Mouse (Mus musculus) left cerebral cortex, adult 8-10 months (tissue): ENCODE results near the gene Amh. TPM values are rescaled to one million over a fixed set of nuclear protein-coding genes. Genes with fewer than 3 reads are reported as not detected.

Experiments
- DNase-seq, 2 experiments: peaks; one replicate each; pipeline ENCODE4 v3.0.0; 2022; ENCODE audit warnings: low spot score in 2 of 2
- total RNA-seq, 4 experiments: library from RNA; stranded (reverse); gene quantifications; 2 replicates each; pipeline ENCODE4 v1.2.4; 2022

The Amh gene
- total RNA-seq, 4 experiments from 2014 or later: 1.1 to 2.2 (median 1.7) TPM

DNA sequence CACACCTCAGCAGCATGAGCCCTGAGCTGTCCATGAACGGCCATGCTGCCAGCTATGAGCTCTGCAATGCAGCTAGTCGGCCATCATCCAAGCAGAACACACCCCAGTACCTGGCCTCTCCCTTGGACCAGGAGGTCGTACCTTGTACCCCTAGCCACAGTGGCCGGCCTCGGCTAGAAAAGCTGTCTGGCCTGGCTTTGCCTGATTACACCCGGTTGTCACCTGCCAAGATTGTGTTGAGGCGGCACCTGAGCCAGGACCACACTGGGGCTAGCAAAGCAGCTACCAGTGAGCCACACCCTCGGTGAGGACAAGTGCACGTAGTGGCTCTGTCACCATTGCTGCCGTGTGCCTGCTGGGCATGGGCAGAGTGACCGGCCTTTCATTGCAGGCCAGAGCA is 19.1 kb upstream of the Amh start:
- no peak for DNase-seq

DNA sequence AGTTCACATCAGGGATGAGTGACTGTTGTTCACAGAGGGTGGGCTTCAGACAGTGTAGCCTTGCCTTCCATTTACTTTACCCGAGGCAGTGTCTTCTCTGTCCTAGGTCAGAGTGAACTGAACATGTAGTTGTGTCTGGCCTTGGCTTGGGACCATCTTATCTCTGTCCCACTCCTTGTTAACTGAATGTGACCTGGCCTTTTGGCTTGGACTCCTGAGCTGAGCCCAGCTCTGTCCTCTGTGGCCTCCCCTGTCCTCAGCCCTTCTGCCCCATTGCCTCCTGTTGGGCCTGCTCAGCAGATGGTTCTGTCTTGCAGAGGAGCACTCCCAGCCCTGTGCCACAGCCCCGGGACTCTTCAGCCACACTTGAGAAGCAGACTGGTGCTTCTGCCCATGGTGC is 17.5 kb upstream of the Amh start:
- DNase-seq: no peak

DNA sequence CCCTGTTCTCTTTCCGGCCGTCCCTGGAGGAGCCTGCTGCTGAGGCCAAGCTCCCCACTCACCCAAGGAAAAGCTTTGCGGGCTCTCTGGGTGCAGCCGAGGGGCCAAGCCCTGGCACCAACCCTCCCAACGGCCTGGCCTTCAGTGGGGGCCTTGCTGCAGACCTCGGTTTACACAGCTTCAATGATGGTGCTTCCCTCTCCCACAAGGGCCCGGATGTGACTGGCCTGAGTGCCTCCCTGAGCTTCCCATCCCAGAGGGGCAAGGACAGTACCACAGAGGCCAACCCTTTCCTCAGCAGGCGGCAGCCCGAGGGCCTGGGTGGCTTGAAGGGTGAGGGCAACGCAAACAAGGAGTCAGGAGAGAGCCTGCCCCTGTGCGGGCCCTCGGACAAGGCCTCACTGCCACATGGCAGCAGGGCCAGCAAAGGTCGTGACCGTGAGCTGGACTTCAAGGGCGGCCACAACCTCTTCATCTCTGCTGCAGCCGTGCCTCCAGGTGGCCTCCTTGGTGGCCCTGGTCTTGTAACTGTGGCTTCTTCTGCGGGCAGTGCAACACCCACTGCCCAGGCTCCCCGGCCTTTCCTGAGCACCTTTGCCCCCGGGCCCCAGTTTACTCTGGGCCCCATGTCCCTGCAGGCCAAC is 14.2 kb upstream of the Amh start:
- no peak for DNase-seq

DNA sequence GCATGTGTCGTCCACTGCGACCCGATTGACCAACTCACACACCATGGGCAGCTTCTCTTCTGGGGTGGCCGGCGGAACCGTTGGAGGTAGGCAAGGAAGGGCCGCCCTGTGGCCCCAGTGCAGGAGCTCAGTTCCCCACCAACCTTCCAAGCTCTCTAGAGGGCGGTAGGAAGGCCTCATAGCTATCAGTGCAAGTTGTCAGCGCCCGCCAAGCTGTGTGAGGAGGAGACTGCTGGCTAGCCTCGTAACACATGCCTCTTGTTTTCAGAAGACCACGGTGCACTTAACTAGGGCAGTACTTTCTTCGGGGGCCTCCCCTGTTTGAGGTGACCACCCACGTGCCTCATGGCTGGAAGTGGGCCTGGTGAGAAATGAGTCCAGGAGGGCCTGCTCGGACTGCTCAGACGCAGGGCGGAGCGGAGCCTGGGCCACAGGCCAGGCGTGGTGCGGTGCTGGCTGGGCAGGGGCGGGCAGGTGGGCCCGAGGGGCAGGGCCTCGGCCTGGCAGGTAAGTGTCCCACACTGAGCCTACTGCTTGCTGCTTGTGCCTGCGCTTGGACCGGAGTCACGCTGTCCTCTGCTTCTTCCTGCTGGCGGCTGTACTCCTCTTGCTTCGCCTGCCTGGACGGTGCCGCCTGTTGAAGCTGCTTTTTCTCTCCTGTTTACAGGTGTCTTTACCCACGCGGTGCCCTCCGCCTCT is 13.4 kb upstream of the Amh start:
- DNase-seq: peak in 1 of 2 experiments; percentile 63

DNA sequence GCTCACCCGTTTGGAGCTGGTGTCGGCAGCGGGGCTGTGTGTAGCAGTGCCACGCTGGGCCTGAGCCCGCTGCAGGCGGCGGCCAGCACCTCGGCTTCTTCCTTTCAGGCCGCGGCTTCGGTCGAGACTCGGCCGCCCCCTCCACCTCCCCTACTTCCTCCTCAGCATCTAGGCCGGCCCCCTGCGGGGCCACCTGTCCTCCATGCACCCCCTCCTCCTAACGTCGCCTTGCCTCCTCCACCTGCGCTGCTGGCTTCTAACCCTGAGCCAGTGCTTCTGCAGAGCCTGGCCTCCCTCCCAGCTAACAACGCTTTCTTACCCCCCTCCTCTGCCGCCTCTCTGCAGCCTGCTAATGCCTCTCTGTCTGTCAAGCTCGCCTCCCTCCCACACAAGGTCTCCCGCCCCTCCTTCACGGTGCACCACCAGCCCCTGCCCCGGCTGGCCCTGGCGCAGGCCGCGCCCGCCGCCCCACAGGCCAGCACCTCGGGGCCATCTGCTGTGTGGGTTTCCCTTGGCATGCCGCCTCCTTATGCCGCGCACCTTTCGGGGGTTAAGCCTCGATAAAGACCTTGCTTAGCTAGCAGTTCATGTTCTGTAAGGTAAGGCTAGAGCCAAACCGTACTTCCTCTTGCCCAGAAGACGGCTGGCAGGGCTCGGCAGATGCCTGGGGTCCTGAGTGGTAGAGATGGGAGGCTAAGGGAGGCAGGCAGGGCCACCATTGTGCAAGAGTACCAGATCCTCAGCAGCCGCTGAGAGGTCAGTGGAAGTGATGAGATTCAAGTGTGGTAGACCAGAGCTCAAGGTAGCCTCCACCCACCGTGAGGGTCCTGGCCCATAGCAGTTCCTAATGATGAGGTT is 12.6 kb upstream of the Amh start:
- DNase-seq: no peak

DNA sequence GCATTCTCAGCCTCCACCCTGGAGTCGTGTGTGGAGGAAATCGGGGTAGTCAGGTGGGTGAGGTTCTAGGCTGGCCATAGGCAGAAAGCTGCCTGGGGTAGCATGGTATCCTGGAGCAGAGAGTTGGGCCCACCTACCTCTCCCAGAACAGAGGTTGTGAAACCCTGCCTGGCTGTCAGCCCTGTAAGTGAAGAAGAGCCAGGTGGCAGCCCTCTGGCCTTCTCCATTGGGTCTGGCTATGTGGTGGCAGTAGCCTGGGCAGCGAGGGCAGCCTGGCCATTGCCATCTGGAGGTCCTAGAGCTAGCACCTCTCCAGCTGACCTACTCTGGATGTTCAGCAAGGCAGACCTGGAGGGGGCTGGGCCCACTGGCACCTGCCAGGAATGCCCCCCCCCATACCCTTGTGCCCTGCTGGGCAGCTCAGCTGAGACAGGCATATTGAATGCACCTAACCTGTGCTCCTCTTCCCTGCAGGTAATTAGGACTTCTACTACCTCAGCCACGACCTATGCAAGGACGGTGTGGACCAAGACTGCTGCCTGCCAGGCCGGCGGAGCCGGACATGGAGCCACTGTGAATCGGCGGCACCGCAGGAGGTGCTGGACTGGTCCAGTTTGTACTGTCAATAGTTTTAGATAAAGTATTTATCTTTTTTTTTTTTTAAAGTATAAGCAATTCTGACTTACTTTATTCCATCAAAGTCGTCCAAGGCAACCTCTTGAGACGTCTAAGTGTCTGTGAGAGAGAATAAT is 11.8 kb upstream of the Amh start:
- DNase-seq: no peak

DNA sequence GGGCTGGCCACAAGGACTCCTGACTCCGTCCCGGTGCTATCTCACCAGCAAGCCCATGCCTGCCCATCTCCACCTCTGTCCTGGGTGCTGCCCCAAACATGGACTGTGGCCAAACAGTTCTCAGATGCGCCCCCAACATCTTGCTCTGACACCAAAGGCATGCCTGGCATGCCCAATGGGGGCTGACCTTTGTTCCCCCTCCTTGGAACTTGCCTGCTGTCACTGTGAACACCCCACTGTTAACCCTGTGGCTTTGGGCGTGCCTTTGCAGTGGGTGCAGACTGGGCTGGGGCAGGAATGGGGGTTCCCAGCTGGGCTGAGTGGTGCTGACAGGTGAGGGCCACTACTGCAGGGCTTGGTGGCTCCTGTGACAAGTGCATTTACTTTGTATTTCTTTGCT is 11.2 kb upstream of the Amh start:
- DNase-seq: no peak

DNA sequence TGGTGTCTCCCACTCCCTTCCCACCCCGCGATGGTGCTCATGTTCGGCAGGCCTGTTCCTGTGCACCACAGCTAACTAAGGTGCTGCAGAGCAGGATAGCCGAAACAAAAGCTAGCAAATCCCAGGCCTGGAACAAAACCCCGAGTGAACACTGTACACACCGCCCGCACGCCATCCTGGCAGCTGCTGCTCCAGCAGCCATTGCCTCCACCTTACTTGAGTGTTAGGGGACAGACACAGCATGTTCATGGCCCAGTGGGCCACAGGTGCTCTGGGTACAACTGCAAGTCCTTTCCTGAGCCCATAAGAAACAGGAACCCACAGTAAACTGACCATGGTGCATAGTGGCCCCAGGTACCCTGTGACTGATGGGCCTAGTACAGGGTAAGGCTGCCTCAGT is 10.3 kb upstream of the Amh start:
- DNase-seq: no peak

DNA sequence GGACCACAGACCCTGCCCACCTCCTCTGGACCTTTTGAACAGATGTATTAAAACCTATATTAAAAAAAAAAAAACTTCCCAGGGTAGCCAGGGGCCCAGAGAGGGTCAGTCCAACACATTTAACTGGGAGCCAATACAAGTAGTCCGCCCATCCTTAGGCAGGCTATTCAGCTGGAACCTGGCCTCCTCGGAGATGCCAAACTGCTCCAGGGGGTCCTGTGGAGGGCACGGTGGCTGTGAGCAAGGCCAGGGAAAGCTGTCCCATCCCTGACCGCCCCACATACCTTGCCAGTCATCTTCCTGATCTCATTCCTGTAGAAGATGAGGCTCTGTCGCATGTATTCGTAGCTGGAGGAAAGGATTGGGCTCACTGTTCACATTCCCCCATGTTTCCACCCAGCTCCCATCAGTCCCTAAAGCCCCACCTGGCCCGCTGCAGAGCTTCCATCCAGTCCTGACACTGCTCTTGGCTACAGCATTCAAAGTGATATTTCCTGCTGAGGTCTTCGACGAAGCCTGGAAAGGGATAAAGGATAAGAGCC is 8.7 kb upstream of the Amh start:
- no peak for DNase-seq

DNA sequence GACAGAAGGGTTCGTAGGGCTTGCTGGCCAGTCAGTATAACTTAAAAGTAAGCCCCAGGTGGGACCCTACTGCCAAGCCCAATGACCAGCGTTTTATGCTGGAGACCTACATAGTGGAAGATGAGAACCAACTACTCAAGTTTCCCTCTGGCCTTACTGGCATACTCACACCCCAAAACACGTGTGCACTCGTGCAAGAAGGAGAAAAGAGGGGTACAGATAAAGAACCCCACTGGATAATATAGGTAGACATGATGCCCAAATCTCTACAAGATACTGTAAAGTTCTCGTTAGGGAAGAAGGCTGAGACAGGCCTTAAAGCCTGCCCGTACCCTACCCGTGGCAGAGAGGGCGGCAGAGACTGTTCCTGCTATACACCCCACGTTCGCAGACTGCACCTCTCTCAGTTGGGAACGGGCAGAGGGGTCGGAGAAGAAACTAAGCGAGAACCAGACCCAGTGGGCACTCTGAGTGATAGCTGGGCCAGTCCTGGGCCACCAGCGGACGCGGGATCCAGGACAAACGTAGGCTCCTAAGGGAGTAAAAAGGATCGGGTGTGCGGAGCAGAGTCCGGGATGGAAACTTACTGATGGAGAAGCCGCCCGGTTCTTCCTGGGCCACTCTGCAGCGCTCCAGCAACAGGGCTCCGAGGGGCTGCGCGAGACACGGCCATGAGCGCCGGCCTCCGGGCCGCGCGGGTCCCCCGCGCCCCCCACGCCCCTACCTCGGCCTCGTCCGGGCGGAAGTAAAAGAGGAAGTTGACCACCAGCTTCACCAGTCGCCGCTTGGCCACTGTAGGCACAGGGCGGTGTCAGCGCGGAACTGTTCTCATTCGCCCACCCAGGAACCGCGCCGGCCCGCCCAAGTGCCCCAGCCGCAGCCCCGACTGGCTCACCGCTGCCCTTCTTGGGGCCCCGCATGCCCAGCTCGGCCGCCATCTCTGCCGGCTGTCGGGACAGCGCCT is 7.6 kb upstream of the Amh start:
- no peak for DNase-seq

DNA sequence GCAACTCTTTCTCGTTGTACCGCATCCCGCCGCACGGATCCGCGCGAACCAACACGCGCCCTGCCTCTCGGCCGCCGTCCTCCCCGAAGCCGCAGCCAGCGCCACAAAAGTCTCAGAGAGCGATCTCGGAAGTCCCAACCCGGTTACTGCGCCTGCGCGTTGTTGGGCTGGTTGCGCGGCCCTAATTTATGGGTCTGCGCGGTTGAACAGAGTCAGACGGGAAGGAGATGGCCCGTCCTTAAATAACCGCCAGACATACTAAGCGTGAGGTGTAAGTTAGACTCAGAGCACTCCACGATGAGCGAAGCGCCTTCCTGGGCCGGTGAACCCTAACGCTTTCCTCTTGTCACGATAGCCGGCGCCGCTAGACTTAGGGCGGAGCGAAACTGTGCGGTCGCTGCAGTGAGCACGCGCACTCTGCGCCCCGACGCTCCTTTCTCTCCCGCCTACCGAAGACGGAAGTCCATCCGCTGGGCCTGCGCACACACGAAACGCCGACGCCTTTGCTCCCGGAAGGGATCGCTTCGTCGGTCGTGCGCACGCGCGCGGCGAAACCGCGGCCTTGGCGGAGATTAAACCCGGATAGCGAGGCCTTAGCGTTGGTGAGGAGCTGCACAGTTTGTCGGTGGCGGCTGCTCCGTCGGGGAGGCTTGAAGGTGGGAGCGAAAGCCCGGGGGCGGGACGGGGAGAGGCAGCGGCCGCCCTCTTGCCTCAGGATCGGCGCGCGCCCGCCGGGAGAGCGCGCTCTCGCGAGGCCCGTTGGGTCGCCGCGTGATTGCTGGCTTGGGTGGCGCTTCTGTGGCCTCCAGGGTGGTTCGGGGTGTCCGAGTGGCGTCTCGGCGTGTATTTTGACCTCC is 6.7 kb upstream of the Amh start, which contains the start of the genes Sf3a2 and Plekhj1:
TSS of gene Sf3a2 (plus strand) at position 49 of the 857 bp plus-strand sequence.
TSS of gene Plekhj1 (minus strand) at position 477 of the 857 bp plus-strand sequence.
- peak; percentile 94 to 97 for DNase-seq

DNA sequence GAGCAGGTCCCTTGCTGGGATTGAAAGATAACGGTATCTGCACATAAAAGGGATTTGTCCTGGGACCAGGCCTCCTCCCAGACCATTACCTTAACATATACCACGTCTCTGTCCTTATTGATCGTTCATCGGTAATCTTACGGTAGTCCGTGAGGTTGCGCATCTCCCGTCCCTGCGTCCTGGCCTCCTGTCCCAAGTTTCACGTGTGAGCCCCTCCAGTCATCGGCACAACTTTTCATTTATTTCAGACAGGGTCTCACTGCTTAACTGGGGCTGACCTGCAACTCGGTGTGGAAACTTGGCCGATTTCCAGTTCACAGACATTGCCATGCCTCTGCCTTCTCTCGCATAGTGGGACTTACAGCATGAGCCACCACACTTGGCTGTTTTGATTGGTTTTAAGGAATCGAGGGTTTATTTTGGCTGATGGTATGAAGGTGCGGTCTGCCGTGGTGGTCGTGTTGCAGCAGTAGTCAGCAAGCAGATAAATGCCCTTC is 5.9 kb upstream of the Amh start:
- DNase-seq: no peak

DNA sequence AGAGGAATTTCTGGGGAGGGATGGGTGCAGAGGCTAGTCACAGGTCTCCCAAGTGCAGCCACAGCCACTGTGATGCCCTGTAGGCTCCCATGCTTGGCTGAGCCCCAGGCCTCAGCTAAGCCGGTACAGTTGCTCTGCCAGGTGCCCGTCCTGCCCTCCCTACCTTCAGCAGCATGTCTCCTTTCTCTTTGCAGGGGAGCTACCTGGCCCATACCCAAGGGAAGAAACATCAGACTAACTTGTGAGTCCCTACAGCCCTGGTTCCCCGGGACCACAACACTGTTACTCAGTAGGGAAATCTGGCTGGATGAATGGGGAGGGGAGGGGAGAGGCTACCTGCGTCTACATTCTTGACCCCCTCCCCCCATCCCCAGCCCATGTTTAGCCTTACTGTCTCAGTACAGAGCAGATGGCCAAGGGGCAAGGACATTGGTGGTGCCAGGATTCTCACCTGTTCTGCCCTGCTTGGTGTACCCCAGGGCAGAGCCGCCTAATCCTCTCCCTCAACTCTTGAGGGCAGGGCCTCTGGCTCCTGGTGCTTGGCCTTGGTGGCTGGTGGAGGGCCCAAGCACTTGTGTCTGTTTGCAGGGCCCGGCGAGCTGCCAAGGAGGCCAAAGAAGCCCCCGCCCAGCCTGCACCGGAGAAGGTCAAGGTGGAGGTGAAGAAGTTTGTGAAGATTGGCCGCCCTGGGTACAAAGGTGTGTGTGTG is 2.7 kb upstream of the Amh start:
- DNase-seq: no peak

DNA sequence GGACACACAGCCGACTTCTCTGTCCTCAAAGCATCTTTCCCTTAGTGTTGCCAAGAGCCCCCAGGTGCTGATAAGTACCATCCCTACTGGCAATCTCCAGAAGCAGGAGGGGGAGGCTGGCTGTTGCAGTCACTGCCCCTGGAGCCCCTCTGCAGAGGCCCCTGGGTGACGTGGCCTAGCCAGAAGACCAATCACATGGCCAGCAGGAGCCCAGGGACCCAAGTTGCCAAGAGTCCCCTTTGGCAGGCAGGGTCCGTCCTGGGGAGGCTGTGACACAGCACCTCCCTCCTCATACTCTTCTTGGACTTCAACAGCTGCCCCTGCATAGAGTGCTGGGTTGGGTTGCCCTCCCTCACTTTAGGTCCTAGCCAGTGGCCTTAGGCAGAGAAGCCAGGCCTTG is 2.0 kb upstream of the Amh start:
- no peak for DNase-seq

DNA sequence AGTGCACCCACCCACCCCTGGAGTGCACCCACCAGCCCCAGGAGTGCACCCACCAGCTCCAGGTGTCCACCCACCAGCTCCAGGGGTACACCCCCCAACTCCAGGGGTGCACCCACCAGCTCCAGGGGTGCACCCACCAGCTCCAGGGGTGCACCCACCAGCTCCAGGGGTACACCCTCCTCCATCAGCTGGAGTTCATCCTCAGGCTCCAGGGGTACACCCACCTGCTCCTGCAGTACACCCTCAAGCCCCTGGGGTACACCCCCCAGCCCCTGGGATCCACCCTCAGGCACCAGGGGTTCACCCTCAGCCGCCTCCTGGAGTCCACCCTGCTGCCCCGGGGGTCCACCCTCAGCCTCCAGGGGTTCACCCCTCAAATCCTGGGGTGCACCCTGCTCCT is 703 bp upstream of the Amh start:
- no peak for DNase-seq

DNA sequence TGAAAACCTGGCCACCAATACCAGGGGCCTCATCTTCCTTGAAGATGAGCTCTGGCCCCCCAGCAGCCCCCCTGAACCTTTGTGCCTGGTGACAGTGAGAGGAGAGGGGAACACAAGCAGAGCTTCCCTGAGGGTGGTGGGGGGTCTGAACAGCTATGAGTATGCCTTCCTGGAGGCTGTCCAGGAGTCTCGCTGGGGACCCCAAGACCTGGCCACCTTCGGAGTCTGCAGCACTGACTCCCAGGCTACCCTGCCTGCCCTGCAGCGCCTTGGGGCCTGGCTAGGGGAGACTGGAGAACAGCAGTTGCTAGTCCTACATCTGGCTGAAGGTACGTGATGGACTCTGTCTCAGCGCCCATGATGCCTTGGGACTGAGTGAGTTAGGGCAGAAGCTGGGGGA is 279 bp downstream of the Amh start:
- no peak for DNase-seq

DNA sequence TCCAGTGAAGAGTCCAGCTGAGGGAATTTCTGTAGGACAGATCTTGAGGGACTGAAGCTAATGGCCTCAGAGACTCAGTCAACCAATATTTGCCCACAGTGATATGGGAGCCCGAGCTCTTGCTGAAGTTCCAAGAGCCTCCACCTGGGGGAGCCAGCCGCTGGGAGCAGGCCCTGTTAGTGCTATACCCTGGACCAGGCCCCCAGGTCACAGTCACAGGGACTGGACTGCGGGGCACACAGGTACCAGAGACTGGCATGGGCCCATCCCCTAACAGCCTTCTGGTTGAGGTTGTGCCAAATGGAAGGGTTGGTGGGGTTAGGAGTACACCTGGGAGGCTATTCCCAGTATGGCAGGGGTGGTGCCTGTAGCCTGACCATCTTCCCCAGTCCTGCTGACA is 882 bp downstream of the Amh start:
- peak in 1 of 2 experiments; percentile 55 for DNase-seq

DNA sequence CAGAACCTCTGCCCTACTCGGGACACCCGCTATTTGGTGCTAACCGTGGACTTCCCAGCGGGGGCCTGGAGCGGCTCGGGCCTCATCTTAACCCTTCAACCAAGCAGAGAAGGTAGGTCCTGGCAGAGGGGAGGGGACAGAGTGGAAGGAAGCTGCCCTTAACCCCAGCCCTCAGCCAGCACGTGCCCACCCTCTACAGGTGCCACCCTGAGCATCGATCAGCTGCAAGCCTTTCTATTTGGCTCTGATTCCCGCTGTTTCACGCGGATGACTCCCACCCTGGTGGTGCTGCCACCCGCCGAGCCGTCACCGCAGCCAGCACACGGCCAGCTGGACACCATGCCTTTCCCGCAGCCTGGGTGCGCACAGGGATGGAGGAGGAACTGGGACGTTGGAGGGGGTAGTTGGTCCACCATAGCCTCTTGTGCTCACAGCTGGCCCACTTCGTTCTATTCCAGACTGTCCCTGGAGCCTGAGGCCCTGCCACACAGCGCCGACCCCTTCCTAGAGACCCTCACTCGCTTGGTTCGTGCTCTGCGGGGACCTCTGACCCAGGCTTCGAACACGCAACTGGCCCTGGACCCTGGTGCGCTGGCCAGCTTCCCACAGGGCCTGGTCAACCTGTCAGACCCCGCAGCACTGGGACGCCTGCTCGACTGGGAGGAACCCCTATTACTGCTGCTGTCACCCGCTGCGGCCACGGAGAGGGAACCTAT is 1.5 kb downstream of the Amh start:
- DNase-seq: no peak
